In genomic region chr11:75139122-75139963, GRCm38 (mm10) we compare ENCODE assay signal across 8 mouse cellular contexts. TPM values are rescaled to one million over a fixed set of nuclear protein-coding genes. Genes with fewer than 3 reads are reported as not detected.
A peak's percentile ranks its signal among the peaks of the same experiment; 100 is the strongest.
DNase-seq lines count a peak whose midpoint lies in the region; ATAC-seq lines count a peak whose summit lies in the region.

No protein-coding gene starts in this region.

- peak overlapping the region; percentile 28; the same call in 1 of the 2 replicates for H3K9ac ChIP-seq in intestine, embryonic 16.5 days (ENCODE audit: low read depth, low read length)

- intact Hi-C loops in left cerebral cortex, postnatal 25 days (cut with DNase I), result no loop called here

- H3K36me3 ChIP-seq in intestine, embryonic 16.5 days (ENCODE audit: control insufficient read depth, insufficient read depth, low read length), result no peaks in the 10 kb centered on the region

- WGBS in intestine, embryonic 16.5 days, result 25% methylated on average over 11 of the region's 11 CpGs

- H3K27me3 ChIP-seq in intestine, embryonic 16.5 days (replicated peaks; ENCODE audit: control insufficient read depth, insufficient read depth, low read length), result no peaks in the 10 kb centered on the region

- ATAC-seq in intestine, embryonic 16.5 days, result peak; percentile 55

- peaks cover 48% of the 10 kb centered on the region for H3K4me1 ChIP-seq in intestine, embryonic 16.5 days (ENCODE audit: control insufficient read depth, insufficient read depth, low read length)

- no peak overlapping the region for H3K4me3 ChIP-seq in intestine, embryonic 16.5 days (ENCODE audit: low read length)

- H3K4me2 ChIP-seq in intestine, embryonic 16.5 days (ENCODE audit: low read depth, low read length), result no peak overlapping the region

- DNase-seq in 3T3-L1 (ENCODE audit: low read depth, low spot score) (peak; percentile 94), adipocyte (ENCODE audit: low spot score) (peak; percentile 92)
- peak; percentile 98 for DNase-seq in heart, adult 11 months
- peak; percentile 80 to 83 for DNase-seq in lung, adult 18-20 months
- peak; percentile 66 for DNase-seq in yolk sac, embryonic 10.5 days (ENCODE audit: low spot score)
- DNase-seq in ovary, postnatal 14 days (ENCODE audit: low spot score), result no peak
- DNase-seq in left cerebral cortex, postnatal 25 days (ENCODE audit: low spot score in 2 of 2), result no peak

- H3K27ac ChIP-seq in intestine, embryonic 16.5 days (ENCODE audit: low read length), result peak overlapping the region; percentile 78

- H3K9me3 ChIP-seq in intestine, embryonic 16.5 days (ENCODE audit: control insufficient read depth, low read length), result no peaks in the 10 kb centered on the region

RNA-seq across cellular contexts. Expression of gene Hic1, which starts 30.0 kb away (rescaled TPM):
- polyA plus RNA-seq in intestine, embryonic 16.5 days (2015; fragmentation: Nextera tagmentation; extraction: Ambion mirVana), result 7.1 and 8.6 TPM in 2 replicates
- 1 to 10 TPM; 3.3 to 3.5 TPM for total RNA-seq in left cerebral cortex, postnatal 25 days (2021)

RNA-seq across cellular contexts. Expression of gene Ovca2, which starts 39.3 kb away (rescaled TPM):
- 18.7 and 23.9 TPM in 2 replicates for polyA plus RNA-seq in intestine, embryonic 16.5 days (2015; fragmentation: Nextera tagmentation; extraction: Ambion mirVana)
- 10 to 100 TPM; 12.4 to 13.9 TPM for total RNA-seq in left cerebral cortex, postnatal 25 days (2021)

RNA-seq across cellular contexts. Expression of gene Dph1, which starts 51.7 kb away (rescaled TPM):
- polyA plus RNA-seq in intestine, embryonic 16.5 days (2015; fragmentation: Nextera tagmentation; extraction: Ambion mirVana), result 20.3 and 22.7 TPM in 2 replicates
- 10 to 100 TPM; 26.9 to 27.2 TPM for total RNA-seq in left cerebral cortex, postnatal 25 days (2021)

RNA-seq across cellular contexts. Expression of gene Rtn4rl1, which starts 54.2 kb away (rescaled TPM):
- 1.5 and 1.6 TPM in 2 replicates for polyA plus RNA-seq in intestine, embryonic 16.5 days (2015; fragmentation: Nextera tagmentation; extraction: Ambion mirVana)
- total RNA-seq in left cerebral cortex, postnatal 25 days (2021), result 10 to 100 TPM; 76.5 to 90.2 TPM

Comparison
In these comparisons a context has a peak if more than half of its experiments do, and no peak if none do; other contexts are left out.
1. DNase-seq: peak in 3T3-L1 (single experiment), adipocyte (single experiment), heart, adult 11 months (single experiment), lung, adult 18-20 months (2 of 2) and yolk sac, embryonic 10.5 days (single experiment); none in ovary, postnatal 14 days (single experiment) and left cerebral cortex, postnatal 25 days (0 of 2).